Comparison of ENCODE assay signal across 16 mouse cellular contexts in the genomic region with DNA sequence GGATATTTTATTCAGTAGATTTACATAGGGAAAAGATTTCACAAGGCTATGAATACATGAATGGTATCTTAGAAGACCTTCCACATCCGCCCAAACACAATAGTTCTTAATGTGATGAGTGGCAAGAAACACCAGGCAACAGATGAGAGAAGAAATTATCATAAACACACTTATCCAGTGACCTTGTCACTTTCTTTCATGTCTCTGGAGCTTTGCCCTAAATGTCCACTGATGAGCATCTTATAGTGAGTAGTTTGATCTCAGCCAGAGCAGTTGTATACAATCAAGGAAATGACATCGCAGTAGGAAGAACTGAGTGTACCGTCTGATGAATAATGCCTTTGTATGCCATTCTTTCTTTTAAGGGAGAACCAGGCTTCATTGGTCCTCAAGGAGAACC.
"Had no signal": no experiment of that assay in that cellular context is flagged by ENCODE, and none has a peak within 500 bp of the region (broad histone marks: within the 10 kb centered on the region; RNA-seq: fewer than 3 reads in every experiment).

No protein-coding gene starts in this region.

- H3K27me3 ChIP-seq: neural tube, embryonic 12.5 days; neural tube, embryonic 13.5 days; neural tube, embryonic 15.5 days; stomach, embryonic 15.5 days had no signal

- H3K4me2 ChIP-seq: neural tube, embryonic 12.5 days; neural tube, embryonic 13.5 days; neural tube, embryonic 15.5 days; stomach, embryonic 15.5 days had no signal

- H3K27ac ChIP-seq: neural tube, embryonic 12.5 days; neural tube, embryonic 13.5 days; neural tube, embryonic 15.5 days; stomach, embryonic 15.5 days; stomach, postnatal 0 days had no signal

- H3K9me3 ChIP-seq: neural tube, embryonic 12.5 days; neural tube, embryonic 13.5 days; neural tube, embryonic 15.5 days; stomach, embryonic 15.5 days had no signal

- DNase-seq: right cerebral cortex, adult 18-20 months; right cerebral cortex, postnatal 14 days; right cerebral cortex, postnatal 25 days; right cerebral cortex, postnatal 4 days; spleen, adult 18-20 months; thymus, adult 18-20 months; thymus, adult 2 months; thymus, postnatal 14 days; thymus, postnatal 25 days; thymus, postnatal 36 days; thymus, postnatal 4 days had no signal

- H3K4me3 ChIP-seq: neural tube, embryonic 12.5 days; neural tube, embryonic 13.5 days; neural tube, embryonic 15.5 days; stomach, embryonic 15.5 days had no signal

- H3K9ac ChIP-seq: neural tube, embryonic 12.5 days; neural tube, embryonic 13.5 days; neural tube, embryonic 15.5 days; stomach, embryonic 15.5 days had no signal

- H3K36me3 ChIP-seq: neural tube, embryonic 12.5 days; neural tube, embryonic 13.5 days; neural tube, embryonic 15.5 days; stomach, embryonic 15.5 days had no signal

- H3K4me1 ChIP-seq: neural tube, embryonic 12.5 days; neural tube, embryonic 13.5 days; neural tube, embryonic 15.5 days; stomach, embryonic 15.5 days had no signal
